Mouse (Mus musculus) lung, postnatal 0 days (tissue): ENCODE data around the gene Nme7.

ENCODE experiments used
- CTCF ChIP-seq: IDR thresholded peaks from 2 replicates; pipeline ENCODE4 v1.5.1; 2016; ENCODE audit warnings: antibody characterized with exemption, mild to moderate bottlenecking
- EP300 ChIP-seq: IDR thresholded peaks from 2 replicates; pipeline ENCODE4 v1.6.1; 2016; ENCODE audit warnings: antibody characterized with exemption, mild to moderate bottlenecking, control low read depth

GRCm38 (mm10) chr1:164434049-164434448 is 130.1 kb downstream of the Nme7 start:
- no peak for TF ChIP-seq EP300
- TF ChIP-seq CTCF = no peak
